Mouse (Mus musculus) stomach, postnatal 0 days (tissue): ENCODE data around the gene Ccdc42. TPM values are rescaled to one million over a fixed set of nuclear protein-coding genes. Genes with fewer than 3 reads are reported as not detected.

ENCODE experiments used
- ATAC-seq: fragments of 200-750 bp; cut with Nextera tagmentation; 2 replicates; pipeline ENCODE4 v1.8.0; 2017; ENCODE audit not compliant: low FRiP score, low TSS enrichment
- DNase-seq: peaks from one replicate; pipeline ENCODE4 v3.0.0-alpha.2; 2016; ENCODE audit warnings: low spot score
- H3K27ac ChIP-seq: fragments of 300-500 bp; sonication (generic); replicated peaks from 2 replicates; pipeline ENCODE4 v1.5.1; 2014; ENCODE audit warnings: mild to moderate bottlenecking, control low read depth
- H3K27me3 ChIP-seq: fragments of 300-500 bp; sonication (generic); 2 replicates; pipeline ENCODE4 v1.6.1; 2014; ENCODE audit warnings: low read length; ENCODE audit not compliant: control insufficient read depth, insufficient read depth
- H3K36me3 ChIP-seq: fragments of 300-500 bp; sonication (generic); 2 replicates; pipeline ENCODE4 v1.6.1; 2014; ENCODE audit warnings: low read length, mixed read lengths; ENCODE audit not compliant: control insufficient read depth, insufficient read depth
- H3K4me1 ChIP-seq: fragments of 300-500 bp; sonication (generic); replicated peaks from 2 replicates; pipeline ENCODE4 v1.6.1; 2014; ENCODE audit warnings: antibody characterized with exemption; ENCODE audit not compliant: control insufficient read depth, insufficient read depth
- H3K4me2 ChIP-seq: fragments of 300-500 bp; sonication (generic); replicated peaks from 2 replicates; pipeline ENCODE4 v1.6.1; 2014; ENCODE audit warnings: low read depth, mild to moderate bottlenecking, control low read depth, moderate library complexity
- H3K4me3 ChIP-seq: fragments of 300-500 bp; sonication (generic); 2 replicates; pipeline ENCODE4 v1.5.1; 2014; ENCODE audit warnings: low read depth, low read length, control low read depth
- H3K9ac ChIP-seq: fragments of 300-500 bp; sonication (generic); 2 replicates; pipeline ENCODE4 v1.6.1; 2014; ENCODE audit warnings: mild to moderate bottlenecking, low read length, control low read depth, mixed read lengths
- H3K9me3 ChIP-seq: fragments of 300-500 bp; sonication (generic); 2 replicates; pipeline ENCODE4 v1.6.1; 2016; ENCODE audit warnings: low read length; ENCODE audit not compliant: control insufficient read depth
- CTCF ChIP-seq: IDR thresholded peaks from 2 replicates; pipeline ENCODE4 v1.5.1; 2016; ENCODE audit warnings: antibody characterized with exemption, low read depth, mild to moderate bottlenecking, moderate library complexity
- EP300 ChIP-seq: optimal IDR thresholded peaks from 2 replicates; pipeline ENCODE3; 2016; ENCODE audit warnings: antibody characterized with exemption
- WGBS: fragments of 180-500 bp; shearing (Covaris S2); extraction: QIAGEN DNeasy Blood & Tissue Kit; methylation state at CpG from one replicate; pipeline ENCODE4 v1.1.7; 2014; 5-methylcytosine and 5-hydroxymethylcytosine counted together
- polyA plus RNA-seq: library from polyadenylated mRNA; unstranded; fragments of >200 nt; fragmentation: Nextera tagmentation; extraction: Ambion mirVana; gene quantifications from 2 replicates; pipeline ENCODE4 v1.2.1, GENCODE M21; 2015

Gene Ccdc42
- polyA plus RNA-seq, 1 experiment from 2014 or later: not detected

- H3K4me3 ChIP-seq: no peak overlapping the region
- H3K27ac ChIP-seq: no peak overlapping the region
- TF ChIP-seq EP300 (no peak), CTCF (peak; percentile 96)
- H3K4me1 ChIP-seq: no peaks in the 10 kb centered on the region
- no peak overlapping the region for H3K4me2 ChIP-seq
- H3K36me3 ChIP-seq: no peaks in the 10 kb centered on the region
- H3K9ac ChIP-seq: no peak overlapping the region
- ATAC-seq: peak; percentile 45; the same call in 1 of the 2 replicates
- H3K9me3 ChIP-seq: no peaks in the 10 kb centered on the region
- peak; percentile 86 for DNase-seq
- no peaks in the 10 kb centered on the region for H3K27me3 ChIP-seq
- whole genome bisulfite sequencing: 57% methylated on average over 8 of the region's 8 CpGs
Measured at GRCm38 (mm10) chr11:68589055-68589809, 2.4 kb downstream of the Ccdc42 start.

- no peak overlapping the region for H3K4me3 ChIP-seq
- no peaks in the 10 kb centered on the region for H3K36me3 ChIP-seq
- no peaks in the 10 kb centered on the region for H3K27me3 ChIP-seq
- no peak overlapping the region for H3K4me2 ChIP-seq
- no peak for TF ChIP-seq EP300
- TF ChIP-seq CTCF: no peak
- DNase-seq: no peak
- WGBS: 43% methylated on average over 5 of the region's 5 CpGs
- H3K9me3 ChIP-seq: no peaks in the 10 kb centered on the region
- no peaks in the 10 kb centered on the region for H3K4me1 ChIP-seq
- no peak for ATAC-seq
- no peak overlapping the region for H3K27ac ChIP-seq
- no peak overlapping the region for H3K9ac ChIP-seq
Measured at GRCm38 (mm10) chr11:68591708-68592107, 4.9 kb downstream of the Ccdc42 start.

GRCm38 (mm10) chr11:68593247-68593646 lies 6.4 kb downstream of the Ccdc42 start:
- no peaks in the 10 kb centered on the region for H3K4me1 ChIP-seq
- TF ChIP-seq EP300 (no peak), CTCF (no peak)
- 0 out of 2 replicates have a peak overlapping the region, but pooled peaks have one; percentile 23 for H3K9ac ChIP-seq
- H3K36me3 ChIP-seq: no peaks in the 10 kb centered on the region
- ATAC-seq (no peak), DNase-seq (no peak)
- H3K4me3 ChIP-seq: no peak overlapping the region
- no peaks in the 10 kb centered on the region for H3K9me3 ChIP-seq
- H3K27me3 ChIP-seq: no peaks in the 10 kb centered on the region
- H3K27ac ChIP-seq: no peak overlapping the region
- WGBS: 81% methylated on average over 3 of the region's 3 CpGs
- no peak overlapping the region for H3K4me2 ChIP-seq

GRCm38 (mm10) chr11:68597912-68598311 lies 11.1 kb downstream of the Ccdc42 start:
- Histone ChIP-seq H3K4me2 (no peak overlapping the region), H3K27ac (no peak overlapping the region), H3K27me3 (no peaks in the 10 kb centered on the region), H3K9ac (no peak overlapping the region), H3K4me1 (peaks cover 7% of the 10 kb centered on the region; the same call in 1 of the 2 replicates), H3K9me3 (no peaks in the 10 kb centered on the region), H3K36me3 (no peaks in the 10 kb centered on the region), H3K4me3 (no peak overlapping the region)
- TF ChIP-seq CTCF: no peak
- no peak for TF ChIP-seq EP300
- DNase-seq (no peak), ATAC-seq (no peak)
- WGBS: 61% methylated on average over 2 of the region's 2 CpGs

- Histone ChIP-seq H3K4me2 (no peak overlapping the region), H3K4me1 (peaks cover 7% of the 10 kb centered on the region; the same call in 1 of the 2 replicates), H3K27ac (peak overlapping the region; percentile 74), H3K36me3 (no peaks in the 10 kb centered on the region), H3K9me3 (no peaks in the 10 kb centered on the region), H3K9ac (no peak overlapping the region), H3K27me3 (no peaks in the 10 kb centered on the region), H3K4me3 (no peak overlapping the region)
- peak; percentile 39 for DNase-seq
- WGBS: 18% methylated on average over 6 of the region's 6 CpGs
- peak; percentile 65; the same call in 1 of the 2 replicates for ATAC-seq
- TF ChIP-seq CTCF (no peak), EP300 (no peak)
Measured at GRCm38 (mm10) chr11:68600551-68601021, 13.8 kb downstream of the Ccdc42 start.

- Histone ChIP-seq H3K4me3 (no peak overlapping the region), H3K27me3 (no peaks in the 10 kb centered on the region), H3K9me3 (no peaks in the 10 kb centered on the region), H3K27ac (peak overlapping the region; percentile 82), H3K4me1 (peaks cover 7% of the 10 kb centered on the region; the same call in 1 of the 2 replicates), H3K36me3 (no peaks in the 10 kb centered on the region), H3K9ac (no peak overlapping the region), H3K4me2 (no peak overlapping the region)
- ATAC-seq (no peak), DNase-seq (no peak)
- WGBS: 35% methylated on average over 9 of the region's 9 CpGs
- TF ChIP-seq EP300: no peak
- TF ChIP-seq CTCF: no peak
Measured at GRCm38 (mm10) chr11:68601486-68601991, 14.7 kb downstream of the Ccdc42 start.
